Mouse (Mus musculus): Measurements from ENCODE around the gene Taar2. TPM values are rescaled to one million over a fixed set of nuclear protein-coding genes. Genes with fewer than 3 reads are reported as not detected.

Gene Taar2
- total RNA-seq, 4 experiments from 2014 or later, result not detected

DNA sequence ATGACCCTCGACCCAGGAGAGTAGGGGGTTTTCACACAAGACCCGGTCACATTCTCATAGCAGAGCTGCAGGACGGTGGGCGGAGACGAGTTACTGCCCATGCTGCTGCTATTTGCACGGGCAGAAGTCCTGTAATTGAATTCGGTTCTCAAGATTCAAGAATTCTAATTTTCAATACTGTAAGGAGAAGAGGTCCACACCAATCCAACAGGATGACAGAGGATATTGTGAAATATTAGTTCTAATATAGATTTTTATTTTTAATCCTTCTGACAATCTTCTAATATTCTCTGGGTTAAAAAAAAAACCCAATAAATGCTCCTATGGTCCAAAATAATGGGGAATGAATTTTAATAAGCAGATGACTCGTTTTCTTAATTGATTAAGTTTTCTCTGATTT is 47.2 kb downstream of the Taar2 start, which contains the start of gene Taar6:
Taar6 (minus strand) TSS at position 101 of the 400 bp plus-strand sequence.
- DNase-seq, result no peak

DNA sequence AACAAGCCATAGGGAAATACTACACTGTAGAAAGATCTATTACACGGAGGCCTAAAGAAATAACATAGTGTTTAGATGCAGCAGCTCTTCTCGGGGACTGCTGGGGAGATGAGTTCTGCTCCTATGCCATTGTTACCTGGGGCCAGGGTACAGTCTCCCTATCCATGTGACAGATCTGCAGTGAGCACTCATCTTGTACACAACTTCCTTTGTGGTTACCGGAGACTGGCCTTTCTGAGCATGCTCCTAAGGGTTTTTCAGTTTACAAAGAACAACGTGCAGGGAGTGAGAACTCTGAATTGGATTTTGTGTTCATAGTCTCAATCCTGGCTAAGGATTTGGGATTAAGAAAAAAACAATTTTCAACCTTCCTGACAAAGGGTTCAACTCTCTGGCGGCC is 48.0 kb downstream of the Taar2 start:
- no peak for DNase-seq

Other genes starting within 250 kb of the Taar2 start
- gene Rps12, start 151.3 kb upstream of the Taar2 start, total RNA-seq (2022), result 100 to 1,000 TPM; 283 to 619 (median 405) TPM
- gene Slc18b1, start 141.6 kb upstream of the Taar2 start, total RNA-seq (2022), result 10 to 100 TPM; 31.3 to 54.2 (median 44.7) TPM
- 10 to 100 TPM in 2 of 4 experiments, 1 to 10 TPM in 1, under 1 TPM in 1; 0.74 to 37.9 (median 12.2) TPM for gene Vnn3, start 87.1 kb upstream of the Taar2 start, total RNA-seq (2022)
- gene Vnn1, start 43.9 kb upstream of the Taar2 start, total RNA-seq (2022), result 10 to 100 TPM; 29.6 to 37.3 (median 32.2) TPM
- not detected for gene Taar1, start 18.2 kb upstream of the Taar2 start, total RNA-seq (2022)
- not detected for gene Taar3, start 11.0 kb downstream of the Taar2 start, total RNA-seq (2022)
- not detected for gene Taar4, start 21.9 kb downstream of the Taar2 start, total RNA-seq (2022)
- gene Taar5, start 32.1 kb downstream of the Taar2 start, total RNA-seq (2022), result not detected
- gene Taar6, start 47.1 kb downstream of the Taar2 start, total RNA-seq (2022), result not detected
- not detected for gene Taar7a, start 54.9 kb downstream of the Taar2 start, total RNA-seq (2022)
- not detected for gene Taar7b, start 61.4 kb downstream of the Taar2 start, total RNA-seq (2022)
- not detected for gene Taar7d, start 88.7 kb downstream of the Taar2 start, total RNA-seq (2022)
- gene Taar7e, start 99.0 kb downstream of the Taar2 start, total RNA-seq (2022), result not detected
- gene Taar7f, start 110.9 kb downstream of the Taar2 start, total RNA-seq (2022), result not detected
- gene Taar8a, start 137.9 kb downstream of the Taar2 start, total RNA-seq (2022), result not detected
- not detected for gene Taar8b, start 153.7 kb downstream of the Taar2 start, total RNA-seq (2022)
- gene Taar8c, start 163.3 kb downstream of the Taar2 start, total RNA-seq (2022), result not detected
- not detected for gene Taar9, start 171.0 kb downstream of the Taar2 start, total RNA-seq (2022)
- 100 to 1,000 TPM; 142 to 198 (median 186) TPM for gene Stx7, start 210.7 kb downstream of the Taar2 start, total RNA-seq (2022)

All from adrenal gland, adult 8-10 months (tissue).